ENCODE assay signal across 10 mouse cellular contexts in genomic region chr12:3856748-3857147, GRCm38 (mm10). TPM values are rescaled to one million over a fixed set of nuclear protein-coding genes. Genes with fewer than 3 reads are reported as not detected.
DNase-seq lines count a peak whose midpoint lies in the region; ATAC-seq lines count a peak whose summit lies in the region.
"Had no signal": no experiment of that assay in that cellular context is flagged by ENCODE, and none has a peak within 500 bp of the region (broad histone marks: within the 10 kb centered on the region; RNA-seq: fewer than 3 reads in every experiment).

No protein-coding gene starts in this region.

- H3K9ac ChIP-seq in heart, embryonic 15.5 days = no peak overlapping the region; the same call in 1 of the 2 replicates
- no peak overlapping the region for H3K9ac ChIP-seq in limb, embryonic 13.5 days
- no peak overlapping the region for H3K9ac ChIP-seq in embryonic facial prominence, embryonic 15.5 days
- H3K9ac ChIP-seq: forebrain, postnatal 0 days had no signal

- H3K27ac ChIP-seq in heart, embryonic 15.5 days = peak overlapping the region; percentile 97
- peak overlapping the region; percentile 72 for H3K27ac ChIP-seq in limb, embryonic 13.5 days
- H3K27ac ChIP-seq in limb, embryonic 10.5 days = no peak overlapping the region
- peak overlapping the region; percentile 75; the same call in 1 of the 2 replicates for H3K27ac ChIP-seq in embryonic facial prominence, embryonic 15.5 days (replicated peaks)

- 39% methylated on average over 2 of the region's 2 CpGs for WGBS in heart, embryonic 15.5 days
- 66% methylated on average over 2 of the region's 2 CpGs for WGBS in limb, embryonic 13.5 days
- 92% methylated on average over 2 of the region's 2 CpGs for WGBS in limb, embryonic 10.5 days
- 66% methylated on average over 2 of the region's 2 CpGs for WGBS in embryonic facial prominence, embryonic 15.5 days

- H3K4me2 ChIP-seq in heart, embryonic 15.5 days = peak overlapping the region; percentile 52
- H3K4me2 ChIP-seq in limb, embryonic 13.5 days (replicated peaks) = no peak overlapping the region
- no peak overlapping the region for H3K4me2 ChIP-seq in embryonic facial prominence, embryonic 15.5 days (replicated peaks)

- H3K4me3 ChIP-seq in heart, embryonic 15.5 days = no peak overlapping the region
- no peak overlapping the region for H3K4me3 ChIP-seq in limb, embryonic 13.5 days
- H3K4me3 ChIP-seq in limb, embryonic 10.5 days = no peak overlapping the region
- H3K4me3 ChIP-seq in embryonic facial prominence, embryonic 15.5 days (replicated peaks) = no peak overlapping the region
- peak overlapping the region; percentile 87 for H3K4me3 ChIP-seq in megakaryocyte, embryonic 14.5 days (replicated peaks)

- H3K9me3 ChIP-seq in heart, embryonic 15.5 days (replicated peaks) = no peaks in the 10 kb centered on the region
- H3K9me3 ChIP-seq in limb, embryonic 13.5 days = no peaks in the 10 kb centered on the region
- no peaks in the 10 kb centered on the region for H3K9me3 ChIP-seq in limb, embryonic 10.5 days (replicated peaks)
- no peaks in the 10 kb centered on the region for H3K9me3 ChIP-seq in embryonic facial prominence, embryonic 15.5 days (replicated peaks)
- H3K9me3 ChIP-seq in megakaryocyte, embryonic 14.5 days = no peaks in the 10 kb centered on the region

- no peaks in the 10 kb centered on the region for H3K27me3 ChIP-seq in heart, embryonic 15.5 days
- no peaks in the 10 kb centered on the region for H3K27me3 ChIP-seq in limb, embryonic 13.5 days
- H3K27me3 ChIP-seq in limb, embryonic 10.5 days (ENCODE audit: low read depth, poor library complexity, severe bottlenecking) = peaks cover 13% of the 10 kb centered on the region; the same call in 1 of the 2 replicates
- no peaks in the 10 kb centered on the region for H3K27me3 ChIP-seq in embryonic facial prominence, embryonic 15.5 days
- H3K27me3 ChIP-seq in megakaryocyte, embryonic 14.5 days (replicated peaks) = no peaks in the 10 kb centered on the region
- H3K27me3 ChIP-seq: CH12.LX had no signal

- ATAC-seq in heart, embryonic 15.5 days (replicated peaks; ENCODE audit: insufficient number of reproducible peaks, insufficient read depth, low FRiP score, low read depth) = no peak
- ATAC-seq in limb, embryonic 13.5 days (ENCODE audit: low FRiP score, low read depth) = no peak
- no peak for ATAC-seq in embryonic facial prominence, embryonic 15.5 days (ENCODE audit: insufficient number of reproducible peaks, low FRiP score, low TSS enrichment, low read depth)
- ATAC-seq in cerebellum, adult (ENCODE audit: insufficient number of reproducible peaks, low FRiP score, low TSS enrichment) = no peak

- intact Hi-C loops in heart, postnatal 14 days (cut with DNase I) = no loop called here

- no peak for DNase-seq in heart, postnatal 14 days
- DNase-seq in limb, embryonic 10.5 days (ENCODE audit: low spot score) = no peak
- DNase-seq in frontal cortex, postnatal 25 days (ENCODE audit: low spot score in 2 of 2) = no peak
- DNase-seq: forebrain, postnatal 0 days had no signal

- H3K36me3 ChIP-seq in heart, embryonic 15.5 days = 0 out of 2 replicates have a peak, but pooled peaks cover 11% of the 10 kb centered on the region
- peaks cover 82% of the 10 kb centered on the region for H3K36me3 ChIP-seq in limb, embryonic 13.5 days
- peaks cover 18% of the 10 kb centered on the region for H3K36me3 ChIP-seq in limb, embryonic 10.5 days
- H3K36me3 ChIP-seq in embryonic facial prominence, embryonic 15.5 days = peaks cover 41% of the 10 kb centered on the region
- peaks cover 73% of the 10 kb centered on the region for H3K36me3 ChIP-seq in megakaryocyte, embryonic 14.5 days (replicated peaks; ENCODE audit: low read length)

- peaks cover 49% of the 10 kb centered on the region for H3K4me1 ChIP-seq in heart, embryonic 15.5 days (replicated peaks)
- H3K4me1 ChIP-seq in limb, embryonic 13.5 days = peaks cover 29% of the 10 kb centered on the region
- peaks cover 43% of the 10 kb centered on the region for H3K4me1 ChIP-seq in limb, embryonic 10.5 days
- peaks cover 21% of the 10 kb centered on the region for H3K4me1 ChIP-seq in embryonic facial prominence, embryonic 15.5 days
- peaks cover 93% of the 10 kb centered on the region for H3K4me1 ChIP-seq in megakaryocyte, embryonic 14.5 days

RNA-seq across cellular contexts. Expression of gene Dnmt3a, which starts 50.9 kb away (rescaled TPM):
- 79.9 and 94.7 TPM in 2 replicates for polyA plus RNA-seq in heart, embryonic 15.5 days (2015; fragmentation: Nextera tagmentation; extraction: Ambion mirVana)
- 100 to 1,000 TPM; 118 to 122 TPM for total RNA-seq in heart, postnatal 14 days (2021)
- polyA plus RNA-seq in limb, embryonic 13.5 days (2015; fragmentation: Nextera tagmentation; extraction: Ambion mirVana) = 200 and 203 TPM in 2 replicates
- 221 and 298 TPM in 2 replicates for polyA plus RNA-seq in limb, embryonic 10.5 days (2016; fragmentation: Nextera tagmentation; extraction: Ambion mirVana)
- polyA plus RNA-seq in embryonic facial prominence, embryonic 15.5 days (2015; fragmentation: Nextera tagmentation; extraction: Ambion mirVana) = 114 and 135 TPM in 2 replicates
- 27.5 and 30.1 TPM in 2 replicates for polyA plus RNA-seq in megakaryocyte, embryonic 14.5 days (2012; ENCODE audit: insufficient read depth, low replicate concordance)
